Mouse (Mus musculus) hindbrain, embryonic 11.5 days (tissue): ENCODE measurements around the gene Egf. TPM values are rescaled to one million over a fixed set of nuclear protein-coding genes. Genes with fewer than 3 reads are reported as not detected.

Experiments used
- polyA plus RNA-seq: library from polyadenylated mRNA; unstranded; fragments of >200 nt; fragmentation: Nextera tagmentation; extraction: Ambion mirVana; gene quantifications from 2 replicates; pipeline ENCODE4 v1.2.1, GENCODE M21; 2014

Gene Egf
- polyA plus RNA-seq, 1 experiment from 2014 or later: 2.0 TPM

Other genes with a start within 250 kb of the Egf start
- 46.5 and 46.8 TPM in 2 replicates for gene Elovl6, start 223.0 kb downstream of the Egf start, polyA plus RNA-seq
- not detected in 2 replicates for gene Lrit3, start 48.7 kb upstream of the Egf start, polyA plus RNA-seq
- 0.20 TPM in 1 of 2 replicates, not detected in the other for gene Rrh, start 67.3 kb upstream of the Egf start, polyA plus RNA-seq
- 36.9 and 44.4 TPM in 2 replicates for gene Gar1, start 76.1 kb upstream of the Egf start, polyA plus RNA-seq
- 0.54 and 0.63 TPM in 2 replicates for gene Cfi, start 80.6 kb upstream of the Egf start, polyA plus RNA-seq
- 23.9 and 24.6 TPM in 2 replicates for gene Pla2g12a, start 123.3 kb upstream of the Egf start, polyA plus RNA-seq
- gene Casp6, start 146.1 kb upstream of the Egf start, polyA plus RNA-seq: 66.0 and 67.4 TPM in 2 replicates
- gene Mcub, start 214.9 kb upstream of the Egf start, polyA plus RNA-seq: 1.7 and 2.8 TPM in 2 replicates